Mouse (Mus musculus): ENCODE measurements around the gene Map2k6. TPM values are rescaled to one million over a fixed set of nuclear protein-coding genes. Genes with fewer than 3 reads are reported as not detected.

Map2k6 gene
- total RNA-seq (2012; rRNA removed) = 1.9 and 2.1 TPM in 2 replicates
- polyA plus RNA-seq (2012; ENCODE audit: insufficient read depth in 1 of 2, insufficient read length in 2 of 2, low read depth in 1 of 2, low replicate concordance in 2 of 2, missing spikeins in 1 of 2) = 1 to 10 TPM in 1 of 2 experiments, not detected in 1; 3.2 TPM

GRCm38 (mm10) chr11:110398553-110399239 is at the start of gene Map2k6:
TSS of gene Map2k6 (plus strand) at chr11:110399122.
- H3K27me3 ChIP-seq (ENCODE audit: control insufficient read depth in 1 of 2, insufficient read depth in 2 of 2, low read length in 2 of 2) = peaks cover 0 to 1% of the 10 kb centered on the region in 2 experiments; a peak in 2 of 4 replicates
- peaks cover 0 to 4% of the 10 kb centered on the region in 2 experiments; a peak in 2 of 4 replicates for H3K36me3 ChIP-seq (ENCODE audit: control insufficient read depth in 1 of 2, insufficient read depth in 2 of 2, low read length in 2 of 2)
- peak; percentile 96 for DNase-seq (ENCODE audit: low read depth, low spot score)
- peak within 1 kb of the TSS; percentile 69 to 73 for H3K4me3 ChIP-seq (ENCODE audit: control insufficient read depth in 1 of 2, insufficient read depth in 1 of 2, low read depth in 2 of 2, low read length in 2 of 2)
- H3K9ac ChIP-seq (ENCODE audit: control insufficient read depth, low read depth, low read length, poor library complexity, severe bottlenecking) = peak within 1 kb of the TSS; percentile 69
- no peaks in the 10 kb centered on the region for H3K79me2 ChIP-seq (ENCODE audit: control insufficient read depth, insufficient read depth, low read length, poor library complexity)
- H3K27ac ChIP-seq (ENCODE audit: control insufficient read depth, low read depth, low read length) = peak within 1 kb of the TSS; percentile 51
- H3K9me3 ChIP-seq (replicated peaks; ENCODE audit: insufficient read depth, low read length) = no peaks in the 10 kb centered on the region
- no peaks in the 10 kb centered on the region for H3K4me1 ChIP-seq (ENCODE audit: control insufficient read depth in 1 of 2, insufficient read depth in 2 of 2, low read length in 2 of 2)
- TF ChIP-seq SIN3A (IDR thresholded peaks at IDR 0.05; ENCODE audit: low read length) = peak; percentile 84; the same call in 1 of the 2 replicates
- no peak for TF ChIP-seq UBTF (IDR thresholded peaks at IDR 0.05; ENCODE audit: borderline replicate concordance, insufficient read depth, low read depth, low read length)
- no peak; the same call in none of the 2 replicates for TF ChIP-seq ZKSCAN1 (IDR thresholded peaks at IDR 0.05; ENCODE audit: low read depth, low read length)
- no peak for TF ChIP-seq TCF12 (IDR thresholded peaks at IDR 0.05; ENCODE audit: low read depth, low read length)
- no peak for TF ChIP-seq SMC3 (IDR thresholded peaks at IDR 0.05; ENCODE audit: low read depth, low read length)
- TF ChIP-seq MXI1 (IDR thresholded peaks at IDR 0.05; ENCODE audit: low read depth, low read length) = peak; percentile 93
- peak; percentile 63; the same call in 1 of the 2 replicates for TF ChIP-seq TBP (IDR thresholded peaks at IDR 0.05; ENCODE audit: low read depth, low read length)
- no peak for TF ChIP-seq USF1 (IDR thresholded peaks at IDR 0.05; ENCODE audit: low read depth, low read length)
- TF ChIP-seq MAX (IDR thresholded peaks at IDR 0.05; ENCODE audit: low read length) = peak; percentile 87
- no peak for TF ChIP-seq CHD1 (IDR thresholded peaks at IDR 0.05; ENCODE audit: low read depth, low read length)
- TF ChIP-seq CHD2 (IDR thresholded peaks at IDR 0.05; ENCODE audit: low read length) = no peak
- TF ChIP-seq KAT2A (conservative IDR thresholded peaks at IDR 0.05; ENCODE audit: low read depth, low read length) = peak; percentile 75
- peak; percentile 75 for TF ChIP-seq ELF1 (IDR thresholded peaks at IDR 0.05; ENCODE audit: low read depth, low read length)
- TF ChIP-seq MAFK (IDR thresholded peaks at IDR 0.05; ENCODE audit: borderline replicate concordance, low read depth, low read length) = no peak
- no peak for TF ChIP-seq E2F4 (IDR thresholded peaks at IDR 0.05; ENCODE audit: borderline replicate concordance, low read depth, low read length)
- no peak for TF ChIP-seq POLR2AphosphoS5 (IDR thresholded peaks at IDR 0.05; ENCODE audit: borderline replicate concordance, low read depth, low read length)
- no peak for TF ChIP-seq ZMIZ1 (IDR thresholded peaks at IDR 0.05; ENCODE audit: low read depth, low read length)
- TF ChIP-seq GABPA (IDR thresholded peaks at IDR 0.05; ENCODE audit: low read depth, low read length) = no peak
- TF ChIP-seq EP300 (IDR thresholded peaks at IDR 0.05; ENCODE audit: low read depth in 1 of 2, low read length in 2 of 2) = no peak
- TF ChIP-seq CTCF (IDR thresholded peaks at IDR 0.05 in 2 of 3, conservative IDR thresholded peaks at IDR 0.05 in 1 of 3; ENCODE audit: control insufficient read depth in 1 of 3, insufficient read depth in 1 of 3, low read depth in 2 of 3, low read length in 3 of 3, poor library complexity in 1 of 3, severe bottlenecking in 1 of 3) = no peak
- TF ChIP-seq NELFE (IDR thresholded peaks at IDR 0.05; ENCODE audit: low read depth, low read length) = no peak; the same call in 1 of the 2 replicates
- TF ChIP-seq HCFC1 (IDR thresholded peaks at IDR 0.05; ENCODE audit: low read depth, low read length) = peak; percentile 97
- no peak for TF ChIP-seq TAL1 (IDR thresholded peaks at IDR 0.05; ENCODE audit: low read length)
- TF ChIP-seq ZC3H11A (IDR thresholded peaks at IDR 0.05; ENCODE audit: low read depth, low read length) = no peak
- peak in 1 of 2 experiments; percentile 68; a peak in 2 of 4 replicates for TF ChIP-seq POLR2A (IDR thresholded peaks at IDR 0.05; ENCODE audit: control insufficient read depth in 1 of 2, insufficient read depth in 1 of 2, low read depth in 1 of 2, low read length in 2 of 2, poor library complexity in 1 of 2)
- no peak for TF ChIP-seq RCOR1 (IDR thresholded peaks at IDR 0.05; ENCODE audit: low read depth, low read length)
- TF ChIP-seq JUND (IDR thresholded peaks at IDR 0.05; ENCODE audit: low read depth, low read length) = no peak
- TF ChIP-seq RAD21 (IDR thresholded peaks at IDR 0.05; ENCODE audit: low read depth, low read length) = no peak
- TF ChIP-seq POLR2AphosphoS2 (IDR thresholded peaks at IDR 0.05; ENCODE audit: low read length) = no peak
- peak; percentile 73 for TF ChIP-seq NRF1 (IDR thresholded peaks at IDR 0.05; ENCODE audit: insufficient read depth, low read depth, low read length, poor library complexity, severe bottlenecking)
- TF ChIP-seq ETS1 (IDR thresholded peaks at IDR 0.05; ENCODE audit: low read depth, low read length) = peak; percentile 15; the same call in 1 of the 2 replicates
- TF ChIP-seq GATA1 (IDR thresholded peaks at IDR 0.05; ENCODE audit: low read depth, low read length) = peak; percentile 83
- no peak for TF ChIP-seq MAZ (IDR thresholded peaks at IDR 0.05; ENCODE audit: low read depth, low read length)
- no peak for TF ChIP-seq MYB (IDR thresholded peaks at IDR 0.05; ENCODE audit: low read depth, low read length)
- TF ChIP-seq MYC (IDR thresholded peaks at IDR 0.05; ENCODE audit: low read depth, low read length) = peak; percentile 98
- TF ChIP-seq BHLHE40 (IDR thresholded peaks at IDR 0.05; ENCODE audit: borderline replicate concordance, low read depth, low read length) = peak; percentile 59; the same call in 1 of the 2 replicates

Data from MEL (cell line).